Mouse (Mus musculus) megakaryocyte, embryonic 14.5 days (primary cell): ENCODE results near the gene Pnpla7.

Source experiments
- FLI1 ChIP-seq: IDR thresholded peaks from 2 replicates; pipeline ENCODE4 v1.6.1; 2012; ENCODE audit warnings: low read length, inconsistent platforms, mixed read lengths
- GATA1 ChIP-seq: IDR thresholded peaks from 3 replicates; pipeline ENCODE4 v1.6.1; 2012; ENCODE audit warnings: mixed read lengths, low read length, inconsistent platforms, borderline replicate concordance

GRCm38 (mm10) chr2:25080076-25080475 is 104.2 kb downstream of the Pnpla7 start, which contains the start of gene Entpd8:
- TF ChIP-seq GATA1, result no peak
- TF ChIP-seq FLI1, result no peak
